Mouse (Mus musculus) heart, postnatal 25 days (tissue): Measurements from ENCODE around the gene Ankdd1a. TPM values are rescaled to one million over a fixed set of nuclear protein-coding genes. Genes with fewer than 3 reads are reported as not detected.

ENCODE experiments used
- total RNA-seq, 2 experiments: library from RNA; stranded (reverse); gene quantifications; 2 replicates each; pipeline ENCODE4 v1.2.3; 2021

The Ankdd1a gene
- total RNA-seq, 2 experiments from 2014 or later, result not detected

Other genes with a start within 250 kb of the Ankdd1a start
- gene Clpx, start 225.9 kb downstream of the Ankdd1a start, total RNA-seq, result 100 to 1,000 TPM; 101 to 106 TPM
- 10 to 100 TPM; 11.5 to 12.6 TPM for gene Pdcd7, start 174.1 kb downstream of the Ankdd1a start, total RNA-seq
- under 1 TPM; 0.20 to 0.39 TPM for gene Ubap1l, start 159.2 kb downstream of the Ankdd1a start, total RNA-seq
- 1 to 10 TPM; 2.6 to 3.1 TPM for gene Kbtbd13, start 128.5 kb downstream of the Ankdd1a start, total RNA-seq
- gene Rasl12, start 121.7 kb downstream of the Ankdd1a start, total RNA-seq, result 1 to 10 TPM; 6.4 to 8.8 TPM
- gene Slc51b, start 97.2 kb downstream of the Ankdd1a start, total RNA-seq, result not detected
- gene Mtfmt, start 84.4 kb downstream of the Ankdd1a start, total RNA-seq, result 1 to 10 TPM; 5.7 to 6.4 TPM
- 10 to 100 TPM; 10.6 to 13.1 TPM for gene Spg21, start 59.2 kb downstream of the Ankdd1a start, total RNA-seq
- 10 to 100 TPM; 12.9 to 13.2 TPM for gene Plekho2, start 59.8 kb upstream of the Ankdd1a start, total RNA-seq
- gene Pif1, start 67.0 kb upstream of the Ankdd1a start, total RNA-seq, result not detected
- gene Rbpms2, start 109.5 kb upstream of the Ankdd1a start, total RNA-seq, result 10 to 100 TPM; 37.1 to 39.3 TPM
- 100 to 1,000 TPM; 249 to 259 TPM for gene Oaz2, start 147.8 kb upstream of the Ankdd1a start, total RNA-seq